Comparison of ENCODE assay signal across 24 mouse cellular contexts in genomic region chr2:136582762-136583161, GRCm38 (mm10).
DNase-seq lines count a peak whose midpoint lies in the region; ATAC-seq lines count a peak whose summit lies in the region.
"Had no signal": no experiment of that assay in that cellular context is flagged by ENCODE, and none has a peak within 500 bp of the region (broad histone marks: within the 10 kb centered on the region; RNA-seq: fewer than 3 reads in every experiment).

No protein-coding gene starts in this region.

- no peak overlapping the region for H3K27ac ChIP-seq in forebrain, embryonic 12.5 days
- H3K27ac ChIP-seq: heart, embryonic 10.5 days; hindbrain, embryonic 13.5 days; limb, embryonic 12.5 days; liver, embryonic 13.5 days; macrophage had no signal

- H3K9ac ChIP-seq in forebrain, embryonic 12.5 days, result no peak overlapping the region
- H3K9ac ChIP-seq: hindbrain, embryonic 13.5 days; limb, embryonic 12.5 days; liver, embryonic 13.5 days had no signal

- H3K27me3 ChIP-seq in forebrain, embryonic 12.5 days, result no peaks in the 10 kb centered on the region
- H3K27me3 ChIP-seq: hindbrain, embryonic 13.5 days; limb, embryonic 12.5 days; liver, embryonic 13.5 days had no signal

- 16% methylated on average over 2 of the region's 2 CpGs for WGBS in forebrain, embryonic 12.5 days

- intact Hi-C loops in left cerebral cortex, postnatal 4 days (cut with DNase I), result no loop called here
- intact Hi-C loops in left cerebral cortex, postnatal 14 days (cut with DNase I), result no loop called here
- intact Hi-C loops in heart, postnatal 25 days (cut with DNase I), result no loop called here

- no peak overlapping the region for H3K4me3 ChIP-seq in forebrain, embryonic 12.5 days (replicated peaks)
- H3K4me3 ChIP-seq: erythroblast, embryonic 14.5 days; heart, embryonic 10.5 days; hindbrain, embryonic 13.5 days; limb, embryonic 12.5 days; liver, embryonic 13.5 days; myocyte had no signal

- H3K36me3 ChIP-seq in forebrain, embryonic 12.5 days (replicated peaks), result no peaks in the 10 kb centered on the region
- H3K36me3 ChIP-seq: heart, embryonic 10.5 days; hindbrain, embryonic 13.5 days; limb, embryonic 12.5 days; liver, embryonic 13.5 days had no signal

- no peaks in the 10 kb centered on the region for H3K4me1 ChIP-seq in forebrain, embryonic 12.5 days
- H3K4me1 ChIP-seq: heart, embryonic 10.5 days; hindbrain, embryonic 13.5 days; limb, embryonic 12.5 days; liver, embryonic 13.5 days had no signal

- ATAC-seq in forebrain, embryonic 12.5 days (ENCODE audit: low FRiP score), result peak; percentile 58; the same call in 1 of the 2 replicates
- no peak for ATAC-seq in monocyte, adult 5-6 weeks (replicated peaks; ENCODE audit: insufficient number of reproducible peaks, low FRiP score, low TSS enrichment, poor library complexity, severe bottlenecking)
- ATAC-seq: activated CD4-positive, CD25-positive, alpha-beta regulatory T cell, adult 4 months had no signal

- DNase-seq in left cerebral cortex, postnatal 4 days, result peak; percentile 18
- no peak for DNase-seq in left cerebral cortex, postnatal 14 days (ENCODE audit: low spot score in 2 of 2)
- DNase-seq in NIH3T3 (ENCODE audit: low read depth), result peak; percentile 14
- DNase-seq in lung, postnatal 14 days, result peak; percentile 19
- DNase-seq in heart, postnatal 25 days (ENCODE audit: low spot score), result no peak
- DNase-seq in embryo, embryonic 10 days (ENCODE audit: low spot score), result no peak
- DNase-seq: adrenal gland, postnatal 14 days; cerebellum, adult 2 months; cerebellum, postnatal 36 days; heart, postnatal 10 days; kidney, adult 11 months; liver, embryonic 13.5 days; right cerebral cortex, postnatal 14 days; thymus, postnatal 4 days had no signal

- no peak overlapping the region for H3K4me2 ChIP-seq in forebrain, embryonic 12.5 days
- H3K4me2 ChIP-seq: hindbrain, embryonic 13.5 days; limb, embryonic 12.5 days; liver, embryonic 13.5 days; midbrain, embryonic 11.5 days had no signal

- H3K9me3 ChIP-seq in forebrain, embryonic 12.5 days, result no peaks in the 10 kb centered on the region
- H3K9me3 ChIP-seq: heart, embryonic 10.5 days; hindbrain, embryonic 13.5 days; limb, embryonic 12.5 days; liver, embryonic 13.5 days had no signal

Comparison
In these comparisons a context has a peak if more than half of its experiments do, and no peak if none do; other contexts are left out.
1. DNase-seq: peak in left cerebral cortex, postnatal 4 days (single experiment), NIH3T3 (single experiment) and lung, postnatal 14 days (single experiment); none in left cerebral cortex, postnatal 14 days (0 of 2), heart, postnatal 25 days (single experiment) and embryo, embryonic 10 days (single experiment).